Mouse (Mus musculus) heart, embryonic 15.5 days (tissue): ENCODE results near the gene Nmnat1. TPM values are rescaled to one million over a fixed set of nuclear protein-coding genes. Genes with fewer than 3 reads are reported as not detected.
"Not testable (repeated sequence)": the region's sequence is repeated elsewhere in the genome, so short reads cannot be mapped to it uniquely, and the experiment has no call there.

Source experiments
- ATAC-seq: fragments of 200-750 bp; cut with Nextera tagmentation; replicated peaks from 2 replicates; pipeline ENCODE4 v1.8.0; 2017; ENCODE audit warnings: low read depth, moderate TSS enrichment; ENCODE audit not compliant: insufficient number of reproducible peaks, insufficient read depth, low FRiP score
- H3K27ac ChIP-seq: fragments of 300-500 bp; sonication (generic); 2 replicates; pipeline ENCODE4 v1.5.1; 2015; ENCODE audit warnings: mild to moderate bottlenecking, inconsistent platforms
- H3K27me3 ChIP-seq: fragments of 300-500 bp; sonication (generic); 2 replicates; pipeline ENCODE4 v1.6.1; 2015; ENCODE audit warnings: inconsistent platforms
- H3K36me3 ChIP-seq: fragments of 300-500 bp; sonication (generic); 2 replicates; pipeline ENCODE4 v1.6.1; 2015; ENCODE audit warnings: mild to moderate bottlenecking, inconsistent platforms
- H3K4me1 ChIP-seq: fragments of 300-500 bp; sonication (generic); replicated peaks from 2 replicates; pipeline ENCODE4 v1.6.1; 2015; ENCODE audit warnings: inconsistent platforms
- H3K4me2 ChIP-seq: fragments of 300-500 bp; sonication (generic); 2 replicates; pipeline ENCODE4 v1.6.1; 2015; ENCODE audit warnings: inconsistent platforms, mild to moderate bottlenecking, moderate library complexity
- H3K4me3 ChIP-seq: fragments of 300-500 bp; sonication (generic); 2 replicates; pipeline ENCODE4 v1.5.1; 2015; ENCODE audit warnings: mild to moderate bottlenecking, inconsistent platforms
- H3K9ac ChIP-seq: fragments of 300-500 bp; sonication (generic); 2 replicates; pipeline ENCODE4 v1.6.1; 2015; ENCODE audit warnings: mild to moderate bottlenecking, inconsistent platforms
- H3K9me3 ChIP-seq: fragments of 300-500 bp; sonication (generic); replicated peaks from 2 replicates; pipeline ENCODE4 v1.6.1; 2016; ENCODE audit warnings: inconsistent platforms
- WGBS: fragments of 180-500 bp; shearing (Covaris S2); methylation state at CpG from one replicate; pipeline ENCODE4 v1.1.7; 2015; ENCODE audit warnings: mixed read lengths; 5-methylcytosine and 5-hydroxymethylcytosine counted together
- polyA plus RNA-seq: library from polyadenylated mRNA; unstranded; fragments of >200 nt; fragmentation: Nextera tagmentation; extraction: Ambion mirVana; gene quantifications from 2 replicates; pipeline ENCODE4 v1.2.1, GENCODE M21; 2015

Gene Nmnat1
- polyA plus RNA-seq, 1 experiment from 2014 or later: 12.7 TPM

- Histone ChIP-seq H3K9ac (no peak overlapping the region), H3K36me3 (no peaks in the 10 kb centered on the region), H3K4me3 (no peak overlapping the region), H3K27ac (no peak overlapping the region), H3K9me3 (no peaks in the 10 kb centered on the region), H3K4me1 (peaks cover 7% of the 10 kb centered on the region), H3K4me2 (no peak overlapping the region), H3K27me3 (no peaks in the 10 kb centered on the region)
- WGBS: 53% methylated on average over 5 of the region's 5 CpGs
- ATAC-seq: no peak
These were observed 26.5 kb downstream of the Nmnat1 start for GRCm38 (mm10) chr4:149458526-149458925.

- no peaks in the 10 kb centered on the region for H3K9me3 ChIP-seq
- H3K4me2 ChIP-seq: no peak overlapping the region
- H3K4me3 ChIP-seq: no peak overlapping the region
- no peak for ATAC-seq
- no peaks in the 10 kb centered on the region for H3K36me3 ChIP-seq
- H3K4me1 ChIP-seq: peaks cover 7% of the 10 kb centered on the region
- H3K27me3 ChIP-seq: no peaks in the 10 kb centered on the region
- WGBS: 55% methylated on average over 6 of the region's 6 CpGs
- no peak overlapping the region for H3K27ac ChIP-seq
- H3K9ac ChIP-seq: no peak overlapping the region
These were observed 27.1 kb downstream of the Nmnat1 start for GRCm38 (mm10) chr4:149457831-149458430.

- H3K4me2 ChIP-seq, H3K9me3 ChIP-seq, H3K4me1 ChIP-seq, H3K27ac ChIP-seq, ATAC-seq, H3K27me3 ChIP-seq, H3K4me3 ChIP-seq, H3K36me3 ChIP-seq, H3K9ac ChIP-seq: not testable (repeated sequence)
- 83% methylated on average over 27 of the region's 27 CpGs for WGBS
These were observed 27.8 kb downstream of the Nmnat1 start for GRCm38 (mm10) chr4:149457163-149457562.

GRCm38 (mm10) chr4:149454879-149455278 is 30.1 kb downstream of the Nmnat1 start, which contains the start of gene Rbp7:
Gene Rbp7 (minus strand): TSS chr4:149454978.
- Histone ChIP-seq H3K36me3 (no peaks in the 10 kb centered on the region), H3K27ac (no peak within 1 kb of the TSS), H3K9me3 (no peaks in the 10 kb centered on the region), H3K9ac (no peak within 1 kb of the TSS), H3K4me3 (no peak within 1 kb of the TSS), H3K4me1 (no peaks in the 10 kb centered on the region), H3K4me2 (no peak within 1 kb of the TSS), H3K27me3 (no peaks in the 10 kb centered on the region)
- 44% methylated on average over 8 of the region's 8 CpGs for WGBS
- ATAC-seq: no peak; the same call in 1 of the 2 replicates

GRCm38 (mm10) chr4:149454263-149454662 is 30.7 kb downstream of the Nmnat1 start:
- Histone ChIP-seq H3K27ac (no peak overlapping the region), H3K36me3 (no peaks in the 10 kb centered on the region), H3K27me3 (no peaks in the 10 kb centered on the region), H3K4me1 (no peaks in the 10 kb centered on the region), H3K9me3 (no peaks in the 10 kb centered on the region), H3K4me3 (no peak overlapping the region), H3K4me2 (no peak overlapping the region), H3K9ac (no peak overlapping the region)
- WGBS: 75% methylated on average over 17 of the region's 17 CpGs
- no peak for ATAC-seq

- no peak overlapping the region for H3K27ac ChIP-seq
- no peaks in the 10 kb centered on the region for H3K9me3 ChIP-seq
- H3K4me2 ChIP-seq: no peak overlapping the region
- no peak overlapping the region for H3K4me3 ChIP-seq
- H3K36me3 ChIP-seq: no peaks in the 10 kb centered on the region
- 81% methylated on average over 4 of the region's 4 CpGs for WGBS
- H3K4me1 ChIP-seq: no peaks in the 10 kb centered on the region
- H3K27me3 ChIP-seq: no peaks in the 10 kb centered on the region
- ATAC-seq: no peak
- H3K9ac ChIP-seq: no peak overlapping the region
These were observed 31.3 kb downstream of the Nmnat1 start for GRCm38 (mm10) chr4:149453656-149454055.

GRCm38 (mm10) chr4:149450636-149451035 is 34.4 kb downstream of the Nmnat1 start:
- Histone ChIP-seq H3K27me3 (no peaks in the 10 kb centered on the region), H3K4me2 (no peak overlapping the region), H3K4me3 (no peak overlapping the region), H3K36me3 (no peaks in the 10 kb centered on the region), H3K27ac (no peak overlapping the region), H3K4me1 (peaks cover 8% of the 10 kb centered on the region), H3K9me3 (no peaks in the 10 kb centered on the region), H3K9ac (no peak overlapping the region)
- WGBS: 73% methylated on average over 3 of the region's 3 CpGs
- no peak for ATAC-seq

- no peak overlapping the region for H3K9ac ChIP-seq
- no peaks in the 10 kb centered on the region for H3K27me3 ChIP-seq
- no peaks in the 10 kb centered on the region for H3K9me3 ChIP-seq
- H3K4me1 ChIP-seq: peaks cover 24% of the 10 kb centered on the region
- no peak for ATAC-seq
- 50% methylated on average over 1 of the region's 1 CpGs for WGBS
- H3K27ac ChIP-seq: peak overlapping the region; percentile 84
- H3K36me3 ChIP-seq: no peaks in the 10 kb centered on the region
- peak overlapping the region; percentile 64 for H3K4me2 ChIP-seq
- H3K4me3 ChIP-seq: peak overlapping the region; percentile 40; the same call in 1 of the 2 replicates
These were observed 38.7 kb downstream of the Nmnat1 start for GRCm38 (mm10) chr4:149446309-149446708.

- Histone ChIP-seq H3K4me3 (peak overlapping the region; percentile 40), H3K27me3 (no peaks in the 10 kb centered on the region), H3K4me1 (peaks cover 24% of the 10 kb centered on the region), H3K36me3 (no peaks in the 10 kb centered on the region), H3K4me2 (peak overlapping the region; percentile 64), H3K9me3 (no peaks in the 10 kb centered on the region), H3K27ac (peak overlapping the region; percentile 84), H3K9ac (no peak overlapping the region)
- WGBS: 3% methylated on average over 11 of the region's 11 CpGs
- ATAC-seq: peak; percentile 60
These were observed 39.1 kb downstream of the Nmnat1 start for GRCm38 (mm10) chr4:149445868-149446267.

GRCm38 (mm10) chr4:149444964-149445701 is 39.9 kb downstream of the Nmnat1 start:
- H3K27me3 ChIP-seq: no peaks in the 10 kb centered on the region
- H3K4me1 ChIP-seq: peaks cover 24% of the 10 kb centered on the region
- H3K4me2 ChIP-seq: peak overlapping the region; percentile 64
- peak overlapping the region; percentile 40 for H3K4me3 ChIP-seq
- H3K27ac ChIP-seq: peak overlapping the region; percentile 84
- H3K36me3 ChIP-seq: no peaks in the 10 kb centered on the region
- WGBS: under 1% methylated on average over 36 of the region's 36 CpGs
- H3K9me3 ChIP-seq: no peaks in the 10 kb centered on the region
- H3K9ac ChIP-seq: peak overlapping the region; percentile 51
- ATAC-seq: peak; percentile 94

- no peak for ATAC-seq
- peaks cover 24% of the 10 kb centered on the region for H3K4me1 ChIP-seq
- WGBS: 50% methylated on average over 1 of the region's 1 CpGs
- no peaks in the 10 kb centered on the region for H3K9me3 ChIP-seq
- no peak overlapping the region for H3K4me3 ChIP-seq
- peak overlapping the region; percentile 84 for H3K27ac ChIP-seq
- no peaks in the 10 kb centered on the region for H3K27me3 ChIP-seq
- H3K9ac ChIP-seq: peak overlapping the region; percentile 51; the same call in 1 of the 2 replicates
- no peaks in the 10 kb centered on the region for H3K36me3 ChIP-seq
- H3K4me2 ChIP-seq: 0 out of 2 replicates have a peak overlapping the region, but pooled peaks have one; percentile 64
These were observed 40.5 kb downstream of the Nmnat1 start for GRCm38 (mm10) chr4:149444465-149444864.
